Mouse (Mus musculus) ovary, postnatal 10 days (tissue): Measurements from ENCODE around the gene Zgpat.
A peak's percentile ranks its signal among the peaks of the same experiment; 100 is the strongest.

ENCODE experiments used
- DNase-seq: peaks from one replicate; pipeline ENCODE4 v3.0.0; 2022; ENCODE audit warnings: low spot score

Gene Zgpat

GRCm38 (mm10) chr2:181364860-181365596 lies at the start of gene Zgpat, which contains the start of gene Arfrp1:
TSS of gene Zgpat (plus strand) at chr2:181364928.
TSS of gene Arfrp1 (minus strand) at chr2:181365404.
- DNase-seq: peak; percentile 71

- DNase-seq: peak; percentile 63
Measured at GRCm38 (mm10) chr2:181319248-181320102, 45.3 kb upstream of the Zgpat start, which contains the start of gene Rtel1. TSS of gene Rtel1 (plus strand) at chr2:181319739.

DNA sequence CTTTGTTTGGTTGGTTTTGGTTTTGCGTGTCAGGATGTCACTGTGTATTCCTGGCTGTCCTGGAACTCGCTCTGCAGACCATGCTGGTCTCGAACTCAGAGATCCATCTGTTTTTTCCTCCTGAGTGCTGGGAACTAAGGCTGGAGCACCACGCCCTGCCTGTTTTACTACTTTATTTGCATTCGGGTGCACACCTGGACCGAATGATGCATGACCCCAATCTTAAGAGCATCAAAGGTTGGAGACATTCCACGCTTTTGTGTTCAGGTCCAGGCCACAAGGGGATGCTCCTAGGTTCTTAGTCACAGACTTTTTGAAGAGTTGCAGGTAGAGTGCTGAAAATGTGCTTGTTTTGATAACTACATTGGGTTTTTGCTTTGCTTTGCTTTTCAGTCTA lies 44.6 kb upstream of the Zgpat start:
- no peak for DNase-seq

- no peak for DNase-seq
Measured at GRCm38 (mm10) chr2:181322136-181322535, 42.6 kb upstream of the Zgpat start.

- DNase-seq: no peak
Measured at GRCm38 (mm10) chr2:181326098-181326497, 38.6 kb upstream of the Zgpat start.

DNA sequence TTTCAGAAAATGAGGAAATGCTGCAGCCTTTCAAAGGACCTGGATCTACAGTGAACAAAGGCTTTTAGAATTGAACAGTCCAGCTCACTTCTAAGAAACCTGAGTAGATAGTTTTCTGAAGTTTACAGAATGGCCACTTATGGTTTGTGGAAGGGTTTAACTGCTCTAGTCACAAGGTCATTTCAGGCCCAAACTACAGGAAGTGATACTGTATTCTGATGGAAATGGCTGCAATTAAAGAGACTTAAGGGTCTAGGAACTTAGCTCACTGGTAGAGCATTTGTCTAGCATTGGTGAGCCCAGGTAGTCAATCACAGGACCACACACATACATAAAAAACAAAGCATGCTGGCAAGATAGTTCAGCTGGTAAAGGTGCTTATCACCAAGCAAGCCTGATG lies 32.2 kb upstream of the Zgpat start:
- no peak for DNase-seq

DNA sequence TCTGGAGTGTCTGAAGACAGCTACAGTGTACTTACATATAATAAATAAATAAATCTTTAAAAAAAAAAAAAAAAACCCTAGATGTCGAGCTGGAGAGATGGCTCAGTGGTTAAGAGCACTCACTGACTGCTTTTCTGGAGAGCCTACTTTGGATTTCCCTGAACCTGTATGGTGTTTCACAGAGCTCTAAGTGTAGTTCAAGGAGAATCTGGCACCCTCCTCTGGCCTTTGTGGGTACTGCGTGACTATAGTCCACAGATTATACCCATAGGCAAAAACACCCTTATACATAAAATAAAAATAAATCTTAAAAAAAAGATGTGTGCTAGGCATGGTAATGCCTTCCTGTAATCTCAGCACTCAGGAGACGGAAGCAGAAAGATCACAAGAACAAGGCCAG lies 30.7 kb upstream of the Zgpat start:
- DNase-seq: peak; percentile 20

GRCm38 (mm10) chr2:181340426-181340825 lies 24.3 kb upstream of the Zgpat start:
- no peak for DNase-seq

DNA sequence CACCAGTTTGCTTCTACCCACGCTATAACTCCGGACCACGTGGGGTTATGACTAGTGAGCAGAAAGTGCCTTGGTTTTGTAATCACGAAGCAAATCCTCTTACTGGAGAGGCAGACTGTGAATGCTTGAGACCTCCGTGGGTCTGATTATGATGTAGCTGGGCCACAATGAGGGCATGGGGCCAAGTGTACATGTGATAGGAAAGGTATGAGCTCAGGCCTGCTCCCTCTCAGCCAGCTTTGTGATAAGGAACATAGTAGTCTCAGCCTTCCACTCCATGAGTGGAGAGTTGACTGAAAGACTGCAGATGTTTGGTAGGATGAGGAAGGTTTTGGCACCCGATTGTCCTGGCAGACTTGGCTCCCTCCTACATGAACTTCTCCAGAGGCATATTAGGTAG lies 22.0 kb upstream of the Zgpat start:
- no peak for DNase-seq

GRCm38 (mm10) chr2:181356780-181357179 lies 7.9 kb upstream of the Zgpat start:
- DNase-seq: no peak

GRCm38 (mm10) chr2:181363946-181364345 lies 782 bp upstream of the Zgpat start:
- no peak for DNase-seq

DNA sequence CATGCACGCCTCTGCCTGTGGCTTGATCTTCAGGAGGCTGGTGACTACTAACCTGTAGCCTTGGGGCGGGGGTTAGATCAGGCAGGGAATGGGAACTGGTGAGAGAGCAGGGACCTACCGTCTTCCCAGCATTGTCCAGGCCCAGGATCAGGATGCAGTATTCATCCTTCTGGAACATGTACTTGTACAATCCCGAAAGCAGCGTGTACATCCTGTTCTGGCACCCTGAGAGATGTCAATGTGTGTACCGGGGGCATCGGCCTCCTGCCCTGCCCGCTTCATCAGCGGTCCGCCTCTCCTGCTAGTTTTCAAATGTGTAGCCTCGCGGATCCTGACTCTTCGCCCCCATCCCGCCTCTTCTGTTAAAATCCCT lies 255 bp upstream of the Zgpat start:
- DNase-seq: no peak

- no peak for DNase-seq
Measured at GRCm38 (mm10) chr2:181365655-181366075, 937 bp downstream of the Zgpat start.

DNA sequence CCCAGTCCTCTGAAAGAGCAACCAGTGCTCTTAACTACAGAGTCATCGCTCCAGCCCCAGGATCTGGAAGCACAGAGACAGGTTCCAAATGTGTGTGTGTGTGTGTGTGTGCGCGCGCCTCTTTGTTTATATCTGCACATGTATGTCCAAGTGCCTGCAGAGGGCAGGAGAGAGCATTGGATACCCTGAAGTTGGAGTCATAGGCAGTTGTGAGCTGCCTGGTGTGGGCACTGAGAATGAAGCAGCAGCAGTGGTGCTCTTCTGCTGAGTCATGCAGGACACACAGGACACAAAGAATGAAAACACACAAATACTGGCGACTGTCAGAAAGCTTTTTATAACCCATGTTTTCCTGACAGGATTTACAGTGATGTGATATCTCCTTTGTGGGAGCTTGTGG lies 5.3 kb downstream of the Zgpat start:
- DNase-seq: no peak

DNA sequence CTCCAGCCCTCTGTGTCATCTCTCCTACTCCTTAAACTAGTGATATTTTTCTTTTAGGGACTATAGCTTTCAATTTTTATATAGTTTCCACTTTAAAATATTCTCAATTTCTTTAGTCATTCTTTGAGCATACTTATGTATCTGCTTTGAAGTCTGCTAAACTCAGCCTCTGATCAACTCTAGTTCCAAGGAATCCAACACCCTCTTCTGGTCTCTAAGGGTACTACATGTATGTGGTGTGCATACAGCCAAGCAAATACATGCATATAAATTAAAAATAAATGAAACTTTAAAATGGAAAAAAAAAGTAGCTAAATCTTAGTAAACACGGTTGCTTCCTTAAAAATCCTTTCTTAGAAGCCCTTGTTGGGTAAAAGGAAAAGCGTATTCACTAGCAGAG lies 11.1 kb downstream of the Zgpat start:
- no peak for DNase-seq

GRCm38 (mm10) chr2:181377230-181377629 lies 12.5 kb downstream of the Zgpat start:
- no peak for DNase-seq

DNA sequence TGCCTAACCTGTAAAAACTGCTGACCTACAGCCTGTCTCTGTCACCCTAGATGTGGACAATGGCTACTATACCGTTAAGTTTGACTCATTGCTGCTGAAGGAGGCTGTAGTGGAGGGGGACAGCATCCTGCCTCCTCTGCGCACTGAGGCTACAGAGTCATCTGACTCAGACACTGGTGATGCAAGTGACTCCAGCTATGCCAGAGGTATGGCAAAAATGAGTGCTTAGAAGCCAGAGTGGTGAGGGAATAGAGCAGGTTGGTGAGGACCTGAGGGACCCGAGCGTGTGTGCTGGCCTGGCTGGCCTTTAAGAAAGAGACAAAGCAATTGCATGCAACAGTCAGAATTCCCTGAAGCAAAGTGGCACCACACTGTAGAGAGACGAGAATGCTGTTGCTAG lies 14.0 kb downstream of the Zgpat start:
- DNase-seq: no peak

- DNase-seq: no peak
Measured at GRCm38 (mm10) chr2:181379778-181380177, 15.1 kb downstream of the Zgpat start, which contains the start of gene Lime1. TSS of gene Lime1 (plus strand) at chr2:181380078.

DNA sequence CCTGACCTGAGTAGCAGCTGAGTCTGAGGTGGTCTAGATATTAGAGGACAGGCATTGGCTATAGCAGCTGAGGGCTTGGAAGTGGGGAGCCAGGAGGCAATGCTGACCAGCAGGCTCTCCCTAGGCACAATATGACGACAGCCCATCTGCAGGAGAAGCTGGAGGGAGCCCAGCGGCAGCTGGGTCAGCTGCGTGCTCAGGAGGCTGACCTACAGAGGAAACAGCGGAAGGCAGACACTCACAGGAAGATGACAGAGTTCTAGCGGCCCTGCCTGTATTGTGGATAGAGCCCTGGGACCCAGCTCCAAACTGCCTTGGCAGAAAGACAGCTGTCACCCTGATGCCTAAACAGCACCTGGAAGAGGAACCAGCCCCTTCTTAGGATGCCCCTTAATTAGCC lies 15.5 kb downstream of the Zgpat start:
- no peak for DNase-seq

DNA sequence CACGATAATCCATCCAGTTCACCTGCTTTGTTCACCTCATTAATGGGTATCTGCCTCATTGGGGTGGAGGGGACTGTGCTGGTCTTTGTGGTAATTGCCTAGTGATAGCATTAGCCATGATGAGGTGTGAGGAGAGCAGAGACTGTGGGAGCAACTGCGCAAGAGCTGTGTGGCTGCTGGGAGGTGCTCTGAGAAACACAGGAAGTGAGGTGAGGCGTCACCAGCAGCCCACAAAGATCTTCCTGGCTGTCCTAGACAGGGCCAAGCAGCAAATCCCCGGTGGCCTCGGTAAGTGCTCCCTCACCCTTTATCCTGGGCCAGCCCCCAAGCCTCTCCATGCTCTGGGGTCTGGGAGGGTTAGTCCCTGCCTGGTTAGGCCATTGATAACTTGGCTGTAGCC lies 16.4 kb downstream of the Zgpat start:
- no peak for DNase-seq

DNA sequence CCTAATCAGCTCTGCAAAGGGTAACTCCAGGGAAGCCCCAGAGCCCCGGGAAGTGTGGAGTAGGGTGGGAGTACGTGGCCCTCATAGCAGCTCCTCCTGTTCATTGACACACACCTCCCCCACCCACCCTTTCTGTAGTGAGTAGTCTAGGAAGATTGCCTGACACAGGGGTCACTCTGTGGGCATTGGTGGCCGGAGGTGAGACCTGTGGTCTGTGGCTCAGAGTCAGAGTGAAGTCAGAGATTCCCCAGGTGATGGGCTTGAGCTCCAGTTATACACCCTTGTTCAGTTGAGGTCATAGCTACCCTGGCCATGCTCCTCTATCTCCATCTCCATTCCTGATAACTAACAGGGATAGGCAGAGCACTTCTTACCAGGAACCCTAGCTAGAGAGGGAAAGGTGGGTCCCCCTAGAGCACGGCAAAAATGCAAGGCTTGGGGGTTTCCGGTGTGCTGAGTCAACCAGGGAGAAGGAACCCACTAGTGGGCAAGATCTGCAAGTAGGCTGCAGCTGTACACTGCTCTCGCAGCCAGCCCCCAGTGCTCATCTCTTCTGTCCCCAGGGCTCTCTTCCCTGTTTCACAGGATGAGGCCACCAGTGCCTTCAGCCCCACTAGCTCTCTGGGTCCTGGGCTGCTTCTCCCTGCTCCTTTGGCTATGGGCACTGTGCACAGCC lies 17.0 kb downstream of the Zgpat start:
- DNase-seq: no peak

- DNase-seq: no peak
Measured at GRCm38 (mm10) chr2:181384463-181384862, 19.7 kb downstream of the Zgpat start.
